Mouse (Mus musculus) small intestine, adult 2 months (tissue): ENCODE measurements around the gene Mybpc2. TPM values are rescaled to one million over a fixed set of nuclear protein-coding genes. Genes with fewer than 3 reads are reported as not detected.
A peak's percentile ranks its signal among the peaks of the same experiment; 100 is the strongest.

Experiments used
- H3K27ac ChIP-seq: fragments of 200-500 bp; 2 replicates; pipeline ENCODE4 v1.5.1; 2012; ENCODE audit warnings: low read depth, low read length, control low read depth, inconsistent platforms; ENCODE audit not compliant: insufficient read depth
- H3K27me3 ChIP-seq: fragments of 200-500 bp; 2 replicates; pipeline ENCODE4 v1.6.1; 2012; ENCODE audit warnings: mild to moderate bottlenecking, moderate library complexity, low read length, inconsistent platforms; ENCODE audit not compliant: control insufficient read depth, insufficient read depth
- H3K36me3 ChIP-seq: fragments of 200-500 bp; 2 replicates; pipeline ENCODE4 v1.6.1; 2012; ENCODE audit warnings: mild to moderate bottlenecking, low read length, control low read depth, inconsistent platforms; ENCODE audit not compliant: control insufficient read depth, insufficient read depth
- H3K4me1 ChIP-seq: fragments of 200-500 bp; 2 replicates; pipeline ENCODE4 v1.6.1; 2012; ENCODE audit warnings: low read length, inconsistent platforms, mixed read lengths; ENCODE audit not compliant: control insufficient read depth, insufficient read depth, insufficient read length
- H3K4me3 ChIP-seq: fragments of 200-500 bp; 2 replicates; pipeline ENCODE4 v1.5.1; 2012; ENCODE audit warnings: low read depth, mild to moderate bottlenecking, control low read depth, inconsistent platforms, low read length, moderate library complexity
- CTCF ChIP-seq: fragments of 200-500 bp; IDR thresholded peaks from 2 replicates; pipeline ENCODE4 v1.5.1; 2012; ENCODE audit warnings: low read depth, mild to moderate bottlenecking, control low read depth, inconsistent platforms, low read length, moderate library complexity, mixed read lengths; ENCODE audit not compliant: insufficient replicate concordance, insufficient read length; ENCODE audit errors: extremely low read depth
- POLR2A ChIP-seq: fragments of 200-500 bp; IDR thresholded peaks from 2 replicates; pipeline ENCODE4 v1.6.1; 2012; ENCODE audit warnings: low read depth, mild to moderate bottlenecking, control low read depth, inconsistent platforms, low read length, moderate library complexity
- WGBS: fragments of 180-500 bp; shearing (Covaris S2); methylation state at CpG from one replicate; pipeline ENCODE4 v1.1.7; 2018; 5-methylcytosine and 5-hydroxymethylcytosine counted together
- polyA plus RNA-seq: library from polyadenylated mRNA; depleted of rRNA; stranded (reverse); fragments of >200 nt; gene quantifications from 2 replicates; pipeline ENCODE4 v1.2.3, GENCODE M21; 2012; rRNA removed

Mybpc2 gene
- 0.13 TPM in 2 replicates for polyA plus RNA-seq

GRCm38 (mm10) chr7:44524502-44524901, at the start of gene Mybpc2:
TSS of gene Mybpc2 (minus strand) at chr7:44524656.
- no peaks in the 10 kb centered on the region for H3K27me3 ChIP-seq
- peak within 1 kb of the TSS; percentile 67 for H3K27ac ChIP-seq
- peak within 1 kb of the TSS; percentile 35 for H3K4me3 ChIP-seq
- H3K36me3 ChIP-seq = no peaks in the 10 kb centered on the region
- no peak for TF ChIP-seq POLR2A
- TF ChIP-seq CTCF = no peak
- WGBS = 27% methylated on average over 12 of the region's 12 CpGs
- peaks cover 12% of the 10 kb centered on the region for H3K4me1 ChIP-seq

GRCm38 (mm10) chr7:44572956-44573484, 48.6 kb upstream of the Mybpc2 start:
- no peak overlapping the region for H3K4me3 ChIP-seq
- TF ChIP-seq POLR2A (no peak), CTCF (no peak)
- H3K27me3 ChIP-seq = 0 out of 2 replicates have a peak, but pooled peaks cover 2% of the 10 kb centered on the region
- 0 out of 2 replicates have a peak, but pooled peaks cover 2% of the 10 kb centered on the region for H3K4me1 ChIP-seq
- H3K36me3 ChIP-seq = no peaks in the 10 kb centered on the region
- H3K27ac ChIP-seq = peak overlapping the region; percentile 26; the same call in 1 of the 2 replicates
- 77% methylated on average over 5 of the region's 5 CpGs for WGBS

- TF ChIP-seq POLR2A (no peak), CTCF (no peak)
- H3K4me3 ChIP-seq = peak within 1 kb of the TSS; percentile 25; the same call in 1 of the 2 replicates
- 0 out of 2 replicates have a peak, but pooled peaks cover 2% of the 10 kb centered on the region for H3K4me1 ChIP-seq
- 22% methylated on average over 7 of the region's 7 CpGs for WGBS
- peak within 1 kb of the TSS; percentile 26; the same call in 1 of the 2 replicates for H3K27ac ChIP-seq
- no peaks in the 10 kb centered on the region for H3K36me3 ChIP-seq
- 0 out of 2 replicates have a peak, but pooled peaks cover 2% of the 10 kb centered on the region for H3K27me3 ChIP-seq
These were observed 47.8 kb upstream of the Mybpc2 start, which contains the start of gene Napsa for GRCm38 (mm10) chr7:44572213-44572701. TSS of gene Napsa (plus strand) at chr7:44572380.

GRCm38 (mm10) chr7:44571811-44572210, 47.4 kb upstream of the Mybpc2 start:
- Histone ChIP-seq H3K36me3 (no peaks in the 10 kb centered on the region), H3K4me1 (0 out of 2 replicates have a peak, but pooled peaks cover 2% of the 10 kb centered on the region), H3K4me3 (no peak overlapping the region), H3K27ac (no peak overlapping the region), H3K27me3 (0 out of 2 replicates have a peak, but pooled peaks cover 2% of the 10 kb centered on the region)
- TF ChIP-seq POLR2A = no peak
- TF ChIP-seq CTCF = no peak
- WGBS = 80% methylated on average over 4 of the region's 4 CpGs

GRCm38 (mm10) chr7:44570989-44571388, 46.5 kb upstream of the Mybpc2 start:
- 0 out of 2 replicates have a peak, but pooled peaks cover 2% of the 10 kb centered on the region for H3K4me1 ChIP-seq
- WGBS = 60% methylated on average over 6 of the region's 6 CpGs
- H3K27me3 ChIP-seq = 0 out of 2 replicates have a peak, but pooled peaks cover 2% of the 10 kb centered on the region
- no peak overlapping the region for H3K4me3 ChIP-seq
- H3K36me3 ChIP-seq = no peaks in the 10 kb centered on the region
- H3K27ac ChIP-seq = no peak overlapping the region
- no peak for TF ChIP-seq POLR2A
- TF ChIP-seq CTCF = no peak

GRCm38 (mm10) chr7:44568803-44569202, 44.3 kb upstream of the Mybpc2 start:
- Histone ChIP-seq H3K27me3 (0 out of 2 replicates have a peak, but pooled peaks cover 2% of the 10 kb centered on the region), H3K36me3 (no peaks in the 10 kb centered on the region), H3K4me3 (no peak overlapping the region), H3K27ac (no peak overlapping the region), H3K4me1 (0 out of 2 replicates have a peak, but pooled peaks cover 2% of the 10 kb centered on the region)
- 37% methylated on average over 9 of the region's 9 CpGs for whole genome bisulfite sequencing
- TF ChIP-seq CTCF (no peak), POLR2A (no peak)

- Histone ChIP-seq H3K27me3 (no peaks in the 10 kb centered on the region), H3K36me3 (no peaks in the 10 kb centered on the region), H3K4me3 (no peak overlapping the region), H3K4me1 (no peaks in the 10 kb centered on the region), H3K27ac (no peak overlapping the region)
- 63% methylated on average over 6 of the region's 6 CpGs for WGBS
- TF ChIP-seq CTCF (no peak), POLR2A (no peak)
These were observed 41.0 kb upstream of the Mybpc2 start for GRCm38 (mm10) chr7:44565414-44565813.
